Mouse (Mus musculus): ENCODE results near the gene Pemt.

GRCm38 (mm10) chr11:59959453-59959852, 86.8 kb downstream of the Pemt start:
- TF ChIP-seq CTCF (IDR thresholded peaks at IDR 0.05; ENCODE audit: low read depth) (no peak), EP300 (optimal IDR thresholded peaks at IDR 0.05) (no peak)
